Mouse (Mus musculus) telencephalon, adult 2 months (tissue): ENCODE measurements at regions not wholly inside any gene's neighbourhood (a gene's known extent, or its start where the extent isn't known, plus 50 kb on each side); places are given as distances from the start of the nearest gene placed in this dataset.

Source experiments
- DNase-seq: peaks from one replicate; pipeline ENCODE4 v3.0.0-alpha.2; 2011; ENCODE audit warnings: low read depth, low spot score

- no peak for DNase-seq
Measured at GRCm38 (mm10) chr8:112219656-112220055, 204.8 kb upstream of the Gm6793 start.

- DNase-seq = no peak
Measured at GRCm38 (mm10) chr8:112212170-112212569, 197.3 kb upstream of the Gm6793 start.

- no peak for DNase-seq
Measured at GRCm38 (mm10) chr8:112196423-112196822, 181.6 kb upstream of the Gm6793 start.

GRCm38 (mm10) chr8:112195880-112196279 is 181.0 kb upstream of the Gm6793 start:
- no peak for DNase-seq

GRCm38 (mm10) chr8:112191846-112192245 is 177.0 kb upstream of the Gm6793 start:
- DNase-seq = peak; percentile 47

GRCm38 (mm10) chr8:112189698-112190097 is 174.9 kb upstream of the Gm6793 start:
- no peak for DNase-seq

- DNase-seq = no peak
Measured at GRCm38 (mm10) chr8:112170184-112170583, 155.3 kb upstream of the Gm6793 start.

GRCm38 (mm10) chr8:112156656-112157055 is 141.8 kb upstream of the Gm6793 start:
- no peak for DNase-seq

- no peak for DNase-seq
Measured at GRCm38 (mm10) chr8:112138924-112139323, 124.1 kb upstream of the Gm6793 start.

GRCm38 (mm10) chr8:112130196-112130595 is 115.4 kb upstream of the Gm6793 start:
- DNase-seq = no peak

- no peak for DNase-seq
Measured at GRCm38 (mm10) chr8:112128833-112129518, 114.1 kb upstream of the Gm6793 start.

GRCm38 (mm10) chr8:112111950-112112349 is 97.1 kb upstream of the Gm6793 start:
- no peak for DNase-seq

- DNase-seq = no peak
Measured at GRCm38 (mm10) chr8:112097883-112098635, 83.2 kb upstream of the Gm6793 start.

GRCm38 (mm10) chr8:112094881-112095280 is 80.0 kb upstream of the Gm6793 start:
- DNase-seq = no peak

GRCm38 (mm10) chr8:112093554-112093953 is 78.7 kb upstream of the Gm6793 start:
- no peak for DNase-seq

- DNase-seq = no peak
Measured at GRCm38 (mm10) chr8:112092831-112093230, 78.0 kb upstream of the Gm6793 start.

GRCm38 (mm10) chr8:112078621-112079020 is 63.8 kb upstream of the Gm6793 start:
- no peak for DNase-seq

- DNase-seq = no peak
Measured at GRCm38 (mm10) chr8:112072205-112072604, 57.4 kb upstream of the Gm6793 start.

GRCm38 (mm10) chr8:112070251-112070650 is 55.4 kb upstream of the Gm6793 start:
- DNase-seq = no peak
